Mouse (Mus musculus): ENCODE measurements around the gene Gm28372. TPM values are rescaled to one million over a fixed set of nuclear protein-coding genes. Genes with fewer than 3 reads are reported as not detected.
A peak's percentile ranks its signal among the peaks of the same experiment; 100 is the strongest.

Gm28372 gene
- total and polyA plus RNA-seq, 2 experiments from 2014 or later: 0.15 TPM; not detected in 1

DNA sequence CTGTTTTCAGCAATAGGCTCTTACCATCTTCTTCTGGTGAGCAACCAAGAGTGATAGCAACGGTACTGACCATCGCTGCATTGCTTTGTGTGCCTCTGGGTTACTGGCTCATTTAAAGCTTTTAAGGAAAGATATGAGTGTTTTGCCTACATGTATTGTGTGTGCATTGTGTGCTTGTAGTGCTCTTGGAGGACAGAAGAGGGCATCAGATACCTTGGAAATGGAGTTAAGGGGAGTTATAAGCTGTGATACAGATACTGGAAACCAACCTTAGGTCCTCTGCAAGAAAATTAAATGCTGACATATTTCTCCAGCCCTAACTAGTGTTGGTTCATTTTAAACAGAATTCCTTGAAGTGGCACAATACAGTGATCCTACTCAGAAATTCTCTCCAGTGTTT is 16.2 kb upstream of the Gm28372 start:
- peak; percentile 5 for DNase-seq (ENCODE audit: low spot score)
- Histone ChIP-seq H3K4me1 (ENCODE audit: insufficient read depth, low read length) (no peaks in the 10 kb centered on the region), H3K27me3 (ENCODE audit: insufficient read depth, low read length) (no peaks in the 10 kb centered on the region), H3K4me2 (ENCODE audit: low read depth, low read length, poor library complexity, severe bottlenecking) (no peak overlapping the region), H3K9me3 (ENCODE audit: low read length) (no peaks in the 10 kb centered on the region), H3K36me3 (ENCODE audit: insufficient read depth, low read length) (peaks cover 12% of the 10 kb centered on the region; the same call in 1 of the 2 replicates), H3K4me3 (ENCODE audit: low read depth, low read length) (no peak overlapping the region), H3K27ac (ENCODE audit: low read depth, low read length) (no peak overlapping the region), H3K9ac (replicated peaks; ENCODE audit: low read length, poor library complexity, severe bottlenecking) (no peak overlapping the region)
- peak; percentile 54 for TF ChIP-seq CTCF (IDR thresholded peaks at IDR 0.05)
- whole genome bisulfite sequencing: 87% methylated on average over 2 of the region's 2 CpGs
- ATAC-seq (ENCODE audit: low FRiP score): no peak

DNA sequence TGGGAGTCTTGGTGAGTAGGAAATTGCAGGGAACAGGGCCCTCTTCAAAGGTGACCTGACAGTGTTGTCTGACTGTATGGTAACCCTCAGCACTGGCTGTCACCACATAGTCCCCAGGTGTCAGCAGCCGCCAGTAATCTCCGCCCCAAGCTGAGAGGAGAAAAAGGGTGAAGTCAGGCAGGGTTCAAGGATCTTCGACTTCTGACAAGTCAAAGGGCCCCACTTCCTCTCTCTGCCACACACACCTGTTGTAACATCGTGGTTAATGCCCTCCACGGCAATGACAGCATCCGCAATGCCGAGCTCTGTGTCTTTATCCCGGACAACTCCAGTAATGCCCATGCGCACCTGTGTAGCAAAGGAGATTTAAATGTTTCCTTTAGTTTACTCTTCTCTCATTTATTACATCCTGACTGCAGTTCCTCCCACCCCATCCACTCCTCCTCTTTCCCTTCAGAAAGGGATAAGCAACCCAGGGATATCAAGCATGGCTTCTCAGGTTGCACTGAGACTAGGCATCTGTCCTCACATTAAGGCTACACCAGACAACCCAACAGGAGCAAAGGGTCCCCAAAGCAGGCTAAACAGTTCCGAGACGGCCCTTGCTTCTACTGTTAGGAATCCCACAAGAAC is 13.9 kb upstream of the Gm28372 start:
- Histone ChIP-seq H3K4me2 (ENCODE audit: low read depth, low read length, poor library complexity, severe bottlenecking) (no peak overlapping the region), H3K27me3 (ENCODE audit: insufficient read depth, low read length) (no peaks in the 10 kb centered on the region; the same call in 1 of the 2 replicates), H3K4me1 (ENCODE audit: insufficient read depth, low read length) (no peaks in the 10 kb centered on the region), H3K27ac (ENCODE audit: low read depth, low read length) (no peak overlapping the region), H3K9me3 (ENCODE audit: low read length) (no peaks in the 10 kb centered on the region), H3K36me3 (ENCODE audit: insufficient read depth, low read length) (peaks cover 12% of the 10 kb centered on the region; the same call in 1 of the 2 replicates), H3K4me3 (ENCODE audit: low read depth, low read length) (no peak overlapping the region), H3K9ac (replicated peaks; ENCODE audit: low read length, poor library complexity, severe bottlenecking) (no peak overlapping the region)
- DNase-seq (ENCODE audit: low spot score) (no peak), ATAC-seq (ENCODE audit: low FRiP score) (no peak)
- no peak for TF ChIP-seq CTCF (IDR thresholded peaks at IDR 0.05)
- 90% methylated on average over 11 of the region's 11 CpGs for WGBS

DNA sequence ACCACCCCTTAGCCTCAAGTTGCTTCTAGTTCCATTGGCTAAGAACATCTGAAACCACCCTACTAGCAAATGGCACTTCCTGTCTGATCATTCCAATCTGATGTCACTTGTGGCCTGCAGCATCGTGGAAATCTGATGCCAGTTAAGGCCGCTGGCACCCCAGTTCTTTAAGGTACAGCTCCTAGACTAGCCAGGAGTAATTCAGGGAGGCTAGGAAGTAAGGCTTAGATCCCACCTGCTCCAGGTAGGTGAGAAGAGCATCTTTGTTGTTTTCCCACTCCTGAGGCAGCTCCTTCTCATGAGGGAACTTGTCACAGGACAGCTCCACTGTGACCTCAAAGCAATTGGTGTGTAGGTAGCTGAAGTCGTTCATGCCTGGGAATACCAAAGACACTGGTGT is 12.2 kb upstream of the Gm28372 start:
- no peak overlapping the region for H3K4me2 ChIP-seq (ENCODE audit: low read depth, low read length, poor library complexity, severe bottlenecking)
- no peaks in the 10 kb centered on the region; the same call in 1 of the 2 replicates for H3K27me3 ChIP-seq (ENCODE audit: insufficient read depth, low read length)
- H3K4me3 ChIP-seq (ENCODE audit: low read depth, low read length): no peak overlapping the region
- H3K9me3 ChIP-seq (ENCODE audit: low read length): no peaks in the 10 kb centered on the region
- no peak overlapping the region for H3K27ac ChIP-seq (ENCODE audit: low read depth, low read length)
- 0 out of 2 replicates have a peak, but pooled peaks cover 8% of the 10 kb centered on the region for H3K4me1 ChIP-seq (ENCODE audit: insufficient read depth, low read length)
- 89% methylated on average over 3 of the region's 3 CpGs for WGBS
- peaks cover 12% of the 10 kb centered on the region; the same call in 1 of the 2 replicates for H3K36me3 ChIP-seq (ENCODE audit: insufficient read depth, low read length)
- H3K9ac ChIP-seq (replicated peaks; ENCODE audit: low read length, poor library complexity, severe bottlenecking): no peak overlapping the region
- no peak for ATAC-seq (ENCODE audit: low FRiP score)
- no peak for DNase-seq (ENCODE audit: low spot score)
- TF ChIP-seq CTCF (IDR thresholded peaks at IDR 0.05): no peak

DNA sequence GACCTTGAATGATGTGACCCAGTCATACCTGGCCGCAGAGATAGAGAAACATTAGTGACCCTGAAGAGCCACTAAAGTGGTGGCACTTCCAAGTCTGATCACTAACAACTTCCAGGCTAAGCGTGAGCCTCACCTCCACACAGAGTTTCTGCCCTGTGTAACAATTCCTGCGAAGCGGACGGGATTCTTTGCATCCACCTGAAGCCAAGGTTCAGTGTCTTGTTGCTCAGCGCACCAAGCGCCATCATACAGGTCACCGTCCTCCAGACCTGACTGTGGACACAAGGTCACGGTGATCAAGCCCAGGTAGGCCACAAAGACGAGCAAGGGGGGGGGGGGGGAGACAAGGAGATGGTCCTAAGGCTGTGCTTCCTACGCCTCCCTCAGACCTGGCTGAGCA is 9.3 kb upstream of the Gm28372 start:
- Histone ChIP-seq H3K9me3 (ENCODE audit: low read length) (no peaks in the 10 kb centered on the region), H3K27ac (ENCODE audit: low read depth, low read length) (no peak overlapping the region), H3K9ac (replicated peaks; ENCODE audit: low read length, poor library complexity, severe bottlenecking) (no peak overlapping the region), H3K4me1 (ENCODE audit: insufficient read depth, low read length) (0 out of 2 replicates have a peak, but pooled peaks cover 8% of the 10 kb centered on the region), H3K4me3 (ENCODE audit: low read depth, low read length) (no peak overlapping the region), H3K27me3 (ENCODE audit: insufficient read depth, low read length) (no peaks in the 10 kb centered on the region; the same call in none of the 2 replicates), H3K36me3 (ENCODE audit: insufficient read depth, low read length) (peaks cover 12% of the 10 kb centered on the region; the same call in 1 of the 2 replicates), H3K4me2 (ENCODE audit: low read depth, low read length, poor library complexity, severe bottlenecking) (no peak overlapping the region)
- ATAC-seq (ENCODE audit: low FRiP score) (no peak), DNase-seq (ENCODE audit: low spot score) (no peak)
- no peak for TF ChIP-seq CTCF (IDR thresholded peaks at IDR 0.05)
- WGBS: 95% methylated on average over 11 of the region's 11 CpGs

DNA sequence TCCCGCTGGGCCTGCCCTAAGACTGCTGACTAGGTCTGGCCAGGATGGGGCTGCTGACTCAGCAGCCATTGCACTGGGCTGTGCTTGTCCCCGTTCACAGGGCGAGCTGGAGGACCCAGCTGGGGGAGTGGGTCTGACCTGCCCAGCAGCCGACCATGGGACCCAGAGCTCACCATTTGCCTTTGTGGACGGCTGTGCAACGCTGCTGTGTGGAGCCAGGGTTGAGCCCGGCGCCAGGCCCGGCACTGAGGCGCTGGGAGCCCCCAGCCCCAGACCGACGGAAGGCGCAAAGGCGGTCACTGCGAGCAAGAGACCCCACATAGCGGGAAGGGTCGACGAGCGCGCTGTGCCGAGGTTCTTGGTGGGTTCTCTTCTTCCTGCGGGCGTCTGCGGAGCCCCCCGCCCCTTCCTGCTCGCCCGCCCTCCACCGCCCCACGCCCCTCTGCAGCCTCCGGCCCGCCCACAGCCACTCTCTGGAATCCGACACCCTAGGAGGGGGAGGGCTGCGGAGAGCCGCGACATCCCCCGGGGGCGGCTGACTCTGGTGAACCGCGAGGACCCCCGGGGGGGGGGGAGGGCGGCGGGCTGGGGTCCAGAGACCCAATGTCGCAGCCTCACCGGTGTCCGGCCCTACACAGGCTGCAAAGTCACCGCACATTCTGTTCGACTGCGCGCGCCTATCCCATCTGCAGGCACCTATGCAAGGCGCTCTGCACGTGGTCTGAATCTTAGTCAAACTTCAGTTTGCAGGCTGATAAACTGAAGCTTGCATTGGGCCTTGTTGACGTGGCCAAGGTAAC is 7.7 kb upstream of the Gm28372 start, which contains the start of gene Cpxm1:
Gene Cpxm1 (minus strand): TSS at position 389 of the 800 bp plus-strand sequence.
- WGBS: 1% methylated on average over 40 of the region's 53 CpGs
- H3K27ac ChIP-seq (ENCODE audit: low read depth, low read length): 0 out of 2 replicates have a peak within 1 kb of the TSS, but pooled peaks have one; percentile 18
- H3K36me3 ChIP-seq (ENCODE audit: insufficient read depth, low read length): peaks cover 11% of the 10 kb centered on the region; the same call in 1 of the 2 replicates

More for the DNA sequence above, 7.7 kb upstream of the Gm28372 start, which contains the start of gene Cpxm1:
- Histone ChIP-seq H3K4me3 (ENCODE audit: low read depth, low read length) (peak within 1 kb of the TSS; percentile 49), H3K4me2 (ENCODE audit: low read depth, low read length, poor library complexity, severe bottlenecking) (peak within 1 kb of the TSS; percentile 92), H3K9ac (replicated peaks; ENCODE audit: low read length, poor library complexity, severe bottlenecking) (peak within 1 kb of the TSS; percentile 62), H3K27me3 (ENCODE audit: insufficient read depth, low read length) (no peaks in the 10 kb centered on the region; the same call in none of the 2 replicates), H3K9me3 (ENCODE audit: low read length) (no peaks in the 10 kb centered on the region), H3K4me1 (ENCODE audit: insufficient read depth, low read length) (0 out of 2 replicates have a peak, but pooled peaks cover 8% of the 10 kb centered on the region)
- no peak for TF ChIP-seq CTCF (IDR thresholded peaks at IDR 0.05)
- ATAC-seq (ENCODE audit: low FRiP score) (peak; percentile 71; the same call in 1 of the 2 replicates), DNase-seq (ENCODE audit: low spot score) (peak; percentile 33)

Measured in midbrain, postnatal 0 days (tissue).